Mouse (Mus musculus): ENCODE measurements around the gene Cklf. TPM values are rescaled to one million over a fixed set of nuclear protein-coding genes. Genes with fewer than 3 reads are reported as not detected.
"Not testable (repeated sequence)": the region's sequence is repeated elsewhere in the genome, so short reads cannot be mapped to it uniquely, and the experiment has no call there.

The Cklf gene
- polyA plus RNA-seq, 1 experiment from 2014 or later, result 17.3 TPM

DNA sequence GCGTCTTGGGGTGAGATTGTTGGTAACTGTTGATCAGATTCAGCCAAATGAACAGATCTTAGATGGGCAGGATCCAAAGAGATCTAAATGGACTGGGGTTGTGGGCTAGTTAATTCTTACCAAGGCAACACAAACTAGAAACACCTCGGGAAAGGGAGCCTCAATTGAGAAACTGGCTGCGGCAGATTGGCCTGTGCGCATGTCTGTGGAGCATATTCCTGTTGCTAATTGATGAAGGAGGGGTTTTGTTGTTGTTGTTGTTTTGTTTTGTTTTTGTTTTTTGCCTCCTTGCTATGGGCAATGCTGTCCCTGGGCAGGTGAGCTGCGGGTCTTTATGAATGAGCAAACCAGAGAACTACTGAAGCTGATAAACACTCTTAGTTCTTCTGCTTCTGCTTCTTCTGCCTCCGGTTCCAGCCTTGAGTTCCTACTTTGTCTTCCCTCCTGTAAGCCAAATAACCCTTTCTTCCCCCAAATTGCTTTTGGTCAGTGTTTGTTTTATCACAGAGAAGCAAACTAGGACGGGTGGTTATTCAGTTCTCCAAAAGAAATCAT, 1.1 kb upstream of the Cklf start:
- Histone ChIP-seq H3K4me1 (ENCODE audit: insufficient read depth) (peaks cover 17% of the 10 kb centered on the region), H3K36me3 (replicated peaks; ENCODE audit: insufficient read depth, low read length) (no peaks in the 10 kb centered on the region; the same call in 1 of the 2 replicates), H3K27me3 (ENCODE audit: insufficient read depth, low read length) (no peaks in the 10 kb centered on the region), H3K27ac (ENCODE audit: low read depth) (no peak overlapping the region), H3K4me3 (ENCODE audit: low read depth, low read length) (no peak overlapping the region), H3K9ac (replicated peaks) (no peak overlapping the region), H3K4me2 (ENCODE audit: low read depth, low read length) (no peak overlapping the region), H3K9me3 (ENCODE audit: low read length) (no peaks in the 10 kb centered on the region)
- TF ChIP-seq CTCF (IDR thresholded peaks at IDR 0.05; ENCODE audit: low read depth), result no peak
- TF ChIP-seq EP300 (IDR thresholded peaks at IDR 0.05; ENCODE audit: low read depth), result no peak
- ATAC-seq (no peak), DNase-seq (no peak)
- WGBS (ENCODE audit: insufficient replicate concordance), result 73% methylated on average over 7 of the region's 7 CpGs

- Histone ChIP-seq H3K27ac (ENCODE audit: low read depth) (peak overlapping the region; percentile 84; the same call in 1 of the 2 replicates), H3K36me3 (replicated peaks; ENCODE audit: insufficient read depth, low read length) (no peaks in the 10 kb centered on the region), H3K4me1 (ENCODE audit: insufficient read depth) (peaks cover 17% of the 10 kb centered on the region), H3K9ac (replicated peaks) (peak overlapping the region; percentile 76; the same call in 1 of the 2 replicates), H3K27me3 (ENCODE audit: insufficient read depth, low read length) (no peaks in the 10 kb centered on the region), H3K9me3 (ENCODE audit: low read length) (no peaks in the 10 kb centered on the region), H3K4me3 (ENCODE audit: low read depth, low read length) (peak overlapping the region; percentile 79), H3K4me2 (ENCODE audit: low read depth, low read length) (peak overlapping the region; percentile 93)
- TF ChIP-seq EP300 (IDR thresholded peaks at IDR 0.05; ENCODE audit: low read depth) (no peak), CTCF (IDR thresholded peaks at IDR 0.05; ENCODE audit: low read depth) (no peak)
- ATAC-seq, result no peak
- DNase-seq, result peak; percentile 33
- whole genome bisulfite sequencing (ENCODE audit: insufficient replicate concordance), result under 1% methylated on average over 7 of the region's 7 CpGs
These were observed 800 bp downstream of the Cklf start for GRCm38 (mm10) chr8:104251461-104251860.

GRCm38 (mm10) chr8:104253016-104253415, 2.4 kb downstream of the Cklf start:
- peaks cover 5% of the 10 kb centered on the region for H3K36me3 ChIP-seq (replicated peaks; ENCODE audit: insufficient read depth, low read length)
- ATAC-seq, result no peak
- H3K9ac ChIP-seq (replicated peaks), result no peak overlapping the region
- TF ChIP-seq EP300 (IDR thresholded peaks at IDR 0.05; ENCODE audit: low read depth) (no peak), CTCF (IDR thresholded peaks at IDR 0.05; ENCODE audit: low read depth) (peak; percentile 78)
- H3K9me3 ChIP-seq (ENCODE audit: low read length), result no peaks in the 10 kb centered on the region
- peak; percentile 58 for DNase-seq
- no peak overlapping the region for H3K4me2 ChIP-seq (ENCODE audit: low read depth, low read length)
- no peaks in the 10 kb centered on the region for H3K27me3 ChIP-seq (ENCODE audit: insufficient read depth, low read length)
- WGBS (ENCODE audit: insufficient replicate concordance), result 73% methylated on average over 3 of the region's 3 CpGs
- no peak overlapping the region for H3K4me3 ChIP-seq (ENCODE audit: low read depth, low read length)
- H3K27ac ChIP-seq (ENCODE audit: low read depth), result no peak overlapping the region
- H3K4me1 ChIP-seq (ENCODE audit: insufficient read depth), result peaks cover 9% of the 10 kb centered on the region

GRCm38 (mm10) chr8:104261802-104262201, 11.1 kb downstream of the Cklf start:
- H3K4me2 ChIP-seq (ENCODE audit: low read depth, low read length); DNase-seq; H3K9ac ChIP-seq (replicated peaks); H3K9me3 ChIP-seq (ENCODE audit: low read length); H3K4me1 ChIP-seq (ENCODE audit: insufficient read depth); H3K27ac ChIP-seq (ENCODE audit: low read depth); H3K4me3 ChIP-seq (ENCODE audit: low read depth, low read length); H3K27me3 ChIP-seq (ENCODE audit: insufficient read depth, low read length); ATAC-seq: not testable (repeated sequence)
- WGBS (ENCODE audit: insufficient replicate concordance), result 87% methylated on average over 5 of the region's 5 CpGs
- H3K36me3 ChIP-seq (replicated peaks; ENCODE audit: insufficient read depth, low read length), result peaks cover 38% of the 10 kb centered on the region

DNA sequence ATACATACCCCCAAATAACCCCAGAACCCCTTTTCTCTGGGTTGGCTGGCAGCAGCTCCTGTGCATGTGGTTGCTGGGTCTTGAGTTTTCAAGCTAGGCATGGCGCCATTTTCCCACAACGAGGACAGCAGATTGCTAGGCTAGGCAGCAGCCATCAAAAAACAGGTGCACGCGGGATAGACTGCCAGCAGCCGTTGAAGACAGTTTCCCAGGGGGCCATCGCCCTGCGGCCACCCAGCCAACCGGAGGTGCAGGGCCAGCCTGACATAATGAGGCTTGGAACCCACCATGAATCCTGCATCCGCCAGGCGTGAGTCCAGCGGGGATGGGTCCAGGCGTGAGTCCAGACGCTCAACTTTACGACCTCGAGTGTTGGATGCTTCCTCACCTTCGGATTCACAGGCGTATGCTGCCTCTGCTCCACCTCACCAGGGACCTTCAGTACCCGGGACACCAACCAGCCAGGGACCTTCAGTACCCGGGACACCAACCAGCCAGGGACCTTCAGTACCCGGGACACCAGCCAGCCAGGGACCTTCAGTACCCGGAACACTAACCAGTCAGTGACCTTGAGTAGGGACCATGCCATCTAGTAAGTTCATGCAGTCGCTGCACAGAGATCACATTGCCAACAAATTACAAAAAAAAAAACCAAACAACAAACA, 13.7 kb downstream of the Cklf start:
- not testable (repeated sequence) for H3K4me3 ChIP-seq (ENCODE audit: low read depth, low read length); H3K4me1 ChIP-seq (ENCODE audit: insufficient read depth); H3K9me3 ChIP-seq (ENCODE audit: low read length); H3K27ac ChIP-seq (ENCODE audit: low read depth); H3K27me3 ChIP-seq (ENCODE audit: insufficient read depth, low read length); DNase-seq; H3K9ac ChIP-seq (replicated peaks); H3K4me2 ChIP-seq (ENCODE audit: low read depth, low read length); ATAC-seq
- 90% methylated on average over 19 of the region's 22 CpGs for WGBS (ENCODE audit: insufficient replicate concordance)
- peaks cover 21% of the 10 kb centered on the region for H3K36me3 ChIP-seq (replicated peaks; ENCODE audit: insufficient read depth, low read length)

DNA sequence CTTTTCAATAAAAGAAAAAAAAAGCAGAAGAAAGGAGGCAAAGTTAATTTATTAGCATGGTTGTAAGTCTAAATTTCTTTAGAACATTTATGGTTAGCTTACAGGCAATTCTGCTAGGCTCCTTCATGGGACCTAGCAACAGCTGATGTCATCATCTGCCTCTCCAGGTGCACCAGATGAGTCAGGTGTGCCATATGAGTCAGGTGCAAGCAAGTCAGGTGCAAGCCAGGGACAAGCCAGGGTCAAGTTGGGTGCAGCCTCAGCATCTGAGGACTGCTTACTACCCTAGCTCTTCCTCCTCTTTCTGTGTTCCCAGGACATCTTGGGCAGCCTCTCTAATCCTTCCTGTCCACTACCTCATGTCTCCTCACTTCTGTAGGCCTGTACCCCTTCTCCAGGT, 17.7 kb downstream of the Cklf start:
- ATAC-seq (no peak), DNase-seq (no peak)
- no peak for TF ChIP-seq CTCF (IDR thresholded peaks at IDR 0.05; ENCODE audit: low read depth)
- no peak for TF ChIP-seq EP300 (IDR thresholded peaks at IDR 0.05; ENCODE audit: low read depth)
- no peak overlapping the region for H3K4me2 ChIP-seq (ENCODE audit: low read depth, low read length)
- H3K27ac ChIP-seq (ENCODE audit: low read depth), result no peak overlapping the region
- H3K27me3 ChIP-seq (ENCODE audit: insufficient read depth, low read length), result no peaks in the 10 kb centered on the region
- H3K36me3 ChIP-seq (replicated peaks; ENCODE audit: insufficient read depth, low read length), result peaks cover 7% of the 10 kb centered on the region; the same call in 1 of the 2 replicates
- no peaks in the 10 kb centered on the region for H3K4me1 ChIP-seq (ENCODE audit: insufficient read depth)
- no peak overlapping the region for H3K9ac ChIP-seq (replicated peaks)
- no peak overlapping the region for H3K4me3 ChIP-seq (ENCODE audit: low read depth, low read length)
- no peaks in the 10 kb centered on the region for H3K9me3 ChIP-seq (ENCODE audit: low read length)

All from liver, postnatal 0 days (tissue).